Mouse (Mus musculus) liver, adult 2 months (tissue): ENCODE measurements around the gene Esyt2. TPM values are rescaled to one million over a fixed set of nuclear protein-coding genes. Genes with fewer than 3 reads are reported as not detected.

Source experiments
- DNase-seq: peaks from one replicate; pipeline ENCODE4 v3.0.0-alpha.2; 2011; ENCODE audit warnings: low read depth, low spot score; ENCODE audit errors: extremely low read depth
- H3K27ac ChIP-seq: fragments of 200-500 bp; replicated peaks from 2 replicates; pipeline ENCODE4 v1.5.1; 2012; ENCODE audit warnings: low read depth, mild to moderate bottlenecking, control low read depth, inconsistent platforms, low read length; ENCODE audit not compliant: insufficient read depth
- H3K27me3 ChIP-seq: fragments of 200-500 bp; 2 replicates; pipeline ENCODE4 v1.6.1; 2012; ENCODE audit warnings: mild to moderate bottlenecking, moderate library complexity, low read length, inconsistent platforms; ENCODE audit not compliant: control insufficient read depth, insufficient read depth
- H3K36me3 ChIP-seq: fragments of 200-500 bp; 2 replicates; pipeline ENCODE4 v1.6.1; 2012; ENCODE audit warnings: low read length, inconsistent platforms; ENCODE audit not compliant: control insufficient read depth, insufficient read depth
- H3K4me1 ChIP-seq: fragments of 200-500 bp; 2 replicates; pipeline ENCODE4 v1.6.1; 2011; ENCODE audit warnings: low read length; ENCODE audit not compliant: control insufficient read depth, insufficient read depth
- H3K4me3 ChIP-seq: fragments of 200-500 bp; 2 replicates; pipeline ENCODE4 v1.5.1; 2011; ENCODE audit warnings: low read depth, mild to moderate bottlenecking, control low read depth, low read length, moderate library complexity; ENCODE audit not compliant: insufficient read depth
- H3K79me2 ChIP-seq: fragments of 200-500 bp; 2 replicates; pipeline ENCODE4 v1.6.1; 2012; ENCODE audit warnings: inconsistent platforms, mild to moderate bottlenecking, low read length, moderate library complexity; ENCODE audit not compliant: control insufficient read depth, insufficient read depth
- H3K9ac ChIP-seq: fragments of 200-500 bp; 2 replicates; pipeline ENCODE4 v1.6.1; 2012; ENCODE audit warnings: low read depth, mild to moderate bottlenecking, control low read depth, inconsistent platforms, low read length
- CTCF ChIP-seq: fragments of 200-500 bp; IDR thresholded peaks from 2 replicates; pipeline ENCODE4 v1.5.1; 2011; ENCODE audit warnings: low read depth, low read length, control low read depth
- POLR2A ChIP-seq: fragments of 200-500 bp; IDR thresholded peaks from 2 replicates; pipeline ENCODE4 v1.6.1; 2011; ENCODE audit warnings: low read length, control low read depth; ENCODE audit not compliant: insufficient read depth; ENCODE audit errors: extremely low read depth
- WGBS: fragments of 180-500 bp; shearing (Covaris S2); methylation state at CpG from one replicate; pipeline ENCODE4 v1.1.7; 2018; 5-methylcytosine and 5-hydroxymethylcytosine counted together
- polyA plus RNA-seq: library from polyadenylated mRNA; depleted of rRNA; stranded (reverse); fragments of >200 nt; gene quantifications from 2 replicates; pipeline ENCODE4 v1.2.3, GENCODE M21; 2012
- total RNA-seq: library from RNA; depleted of rRNA; stranded (reverse); fragments of >200 nt; gene quantifications from 2 replicates; pipeline ENCODE4 v1.2.3, GENCODE M21; 2014

Esyt2 gene
- total and polyA plus RNA-seq, 2 experiments = 2.4 to 27.7 TPM

DNA sequence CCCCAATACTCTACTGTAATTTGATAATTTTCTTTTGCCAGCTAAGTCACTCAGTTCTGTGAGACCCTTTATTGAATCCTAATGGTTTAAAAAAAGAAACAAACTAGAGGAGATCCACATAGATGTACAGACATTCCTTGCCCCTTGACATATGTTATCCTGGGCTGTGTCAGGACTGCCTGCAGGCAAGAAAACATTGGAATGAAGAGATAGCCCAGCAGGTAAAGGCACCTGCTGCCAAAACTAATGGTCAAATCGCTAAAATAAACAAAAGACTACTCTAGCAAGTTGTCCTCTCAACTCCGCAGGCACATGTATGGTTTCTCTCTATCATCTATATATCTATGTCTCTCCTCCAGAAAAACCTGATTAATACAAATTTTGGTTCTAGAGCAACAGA, 102.1 kb downstream of the Esyt2 start:
- no peaks in the 10 kb centered on the region for H3K79me2 ChIP-seq
- no peak for DNase-seq
- H3K27ac ChIP-seq = no peak overlapping the region
- peaks cover 2% of the 10 kb centered on the region for H3K36me3 ChIP-seq
- no peaks in the 10 kb centered on the region for H3K27me3 ChIP-seq
- H3K4me3 ChIP-seq = no peak overlapping the region
- H3K4me1 ChIP-seq = no peaks in the 10 kb centered on the region
- TF ChIP-seq POLR2A = no peak
- no peak for TF ChIP-seq CTCF
- 72% methylated on average over 2 of the region's 2 CpGs for WGBS
- no peak overlapping the region for H3K9ac ChIP-seq

GRCm38 (mm10) chr12:116383995-116384394, 103.0 kb downstream of the Esyt2 start:
- no peak for TF ChIP-seq CTCF
- TF ChIP-seq POLR2A = no peak
- no peaks in the 10 kb centered on the region for H3K4me1 ChIP-seq
- peaks cover 2% of the 10 kb centered on the region; the same call in 1 of the 2 replicates for H3K36me3 ChIP-seq
- H3K4me3 ChIP-seq = no peak overlapping the region
- no peak for DNase-seq
- H3K79me2 ChIP-seq = no peaks in the 10 kb centered on the region
- H3K9ac ChIP-seq = no peak overlapping the region
- no peak overlapping the region for H3K27ac ChIP-seq
- no peaks in the 10 kb centered on the region for H3K27me3 ChIP-seq

DNA sequence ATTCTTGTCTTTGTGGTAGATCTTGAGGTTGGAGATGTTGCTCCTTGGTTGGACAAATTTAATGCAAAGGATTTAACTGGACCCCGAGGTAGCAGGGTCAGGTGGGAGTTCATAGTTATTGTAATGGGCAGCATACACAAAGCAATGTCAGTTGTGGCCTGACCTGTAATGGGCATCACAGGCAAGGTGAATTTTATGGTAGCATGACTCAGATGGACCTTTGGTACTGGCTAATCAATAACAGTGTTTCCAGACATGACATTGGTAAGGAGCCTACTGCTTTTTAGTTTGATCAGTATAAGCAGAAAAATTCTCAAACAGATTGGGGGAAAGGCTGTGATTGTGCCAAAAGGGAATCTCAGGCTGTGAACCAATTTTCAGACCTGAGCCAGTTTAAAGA, 105.8 kb downstream of the Esyt2 start:
- WGBS = 83% methylated on average over 1 of the region's 1 CpGs
- TF ChIP-seq POLR2A = no peak
- no peak for TF ChIP-seq CTCF
- no peaks in the 10 kb centered on the region for H3K27me3 ChIP-seq
- no peaks in the 10 kb centered on the region for H3K36me3 ChIP-seq
- H3K9ac ChIP-seq = no peak overlapping the region
- no peak overlapping the region for H3K27ac ChIP-seq
- peak; percentile 25 for DNase-seq
- H3K79me2 ChIP-seq = no peaks in the 10 kb centered on the region
- H3K4me1 ChIP-seq = no peaks in the 10 kb centered on the region
- H3K4me3 ChIP-seq = no peak overlapping the region

DNA sequence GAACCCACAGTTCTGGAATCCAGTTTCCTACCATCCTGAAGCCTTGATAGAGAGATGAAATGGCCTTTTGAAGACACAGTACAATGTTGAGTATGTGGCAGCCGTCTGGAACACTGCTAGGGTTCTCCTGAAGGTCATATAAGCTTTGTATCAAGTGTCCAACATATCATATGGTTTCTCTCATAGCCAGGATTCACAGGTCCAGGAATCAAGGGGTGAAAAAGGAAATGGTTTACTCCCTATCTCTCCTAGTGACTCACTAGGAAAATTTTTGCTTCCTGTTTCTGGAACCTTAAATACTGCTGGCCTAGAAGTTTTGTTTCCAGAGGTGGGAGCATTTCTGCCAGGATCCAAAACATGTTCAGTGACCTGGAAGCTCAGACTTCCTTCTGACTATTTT, 108.9 kb downstream of the Esyt2 start:
- Histone ChIP-seq H3K36me3 (no peaks in the 10 kb centered on the region), H3K9ac (no peak overlapping the region), H3K27ac (no peak overlapping the region), H3K4me3 (no peak overlapping the region), H3K27me3 (no peaks in the 10 kb centered on the region), H3K79me2 (no peaks in the 10 kb centered on the region), H3K4me1 (no peaks in the 10 kb centered on the region)
- TF ChIP-seq POLR2A (no peak), CTCF (no peak)
- no peak for DNase-seq
- WGBS = 43% methylated on average over 1 of the region's 1 CpGs

DNA sequence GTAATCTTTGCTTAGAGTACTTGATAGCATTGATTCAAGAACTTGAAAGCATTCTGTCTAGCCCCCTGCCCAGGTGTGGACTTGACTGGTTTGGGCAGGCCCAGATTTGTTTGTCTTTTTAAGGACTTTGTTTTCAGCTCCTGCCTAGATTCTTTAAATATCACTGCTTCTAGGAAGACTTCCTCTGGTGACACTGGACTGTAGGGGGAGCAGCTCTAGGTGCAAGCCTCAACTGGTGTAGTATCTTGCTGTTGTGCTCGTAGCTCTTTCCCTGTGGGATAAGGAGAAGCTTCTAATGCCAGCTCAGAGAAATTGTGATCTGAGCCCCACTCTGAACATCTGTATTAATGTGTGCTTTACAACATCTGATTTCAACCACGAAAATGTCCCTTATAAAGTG, 113.3 kb downstream of the Esyt2 start:
- 84% methylated on average over 2 of the region's 2 CpGs for WGBS

DNA sequence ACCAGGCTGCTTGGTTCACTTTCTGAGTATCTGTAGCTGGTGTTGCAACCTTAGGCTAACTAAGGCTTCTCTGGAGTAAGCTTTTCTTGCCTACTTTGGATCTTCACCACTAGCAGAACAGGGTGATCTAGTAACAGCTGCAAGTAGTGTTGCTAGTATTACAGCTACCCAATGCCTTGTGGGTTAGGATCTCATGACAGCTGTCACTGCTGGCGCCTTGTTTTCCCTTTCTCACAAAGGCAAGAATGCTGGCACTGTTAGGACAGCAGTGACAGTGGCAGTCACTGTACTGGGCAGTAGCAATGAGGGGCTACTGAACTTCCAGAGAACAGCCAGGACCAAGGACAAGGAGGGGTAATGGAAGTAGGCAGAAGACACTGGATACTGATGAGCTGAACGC, 114.3 kb downstream of the Esyt2 start:
- Histone ChIP-seq H3K36me3 (no peaks in the 10 kb centered on the region), H3K27me3 (no peaks in the 10 kb centered on the region), H3K79me2 (no peaks in the 10 kb centered on the region), H3K4me1 (no peaks in the 10 kb centered on the region), H3K9ac (no peak overlapping the region), H3K4me3 (no peak overlapping the region), H3K27ac (no peak overlapping the region)
- WGBS = 98% methylated on average over 2 of the region's 2 CpGs
- no peak for DNase-seq
- TF ChIP-seq POLR2A (no peak), CTCF (no peak)

More for the DNA sequence above, 113.3 kb downstream of the Esyt2 start:
- no peak overlapping the region for H3K4me3 ChIP-seq
- no peaks in the 10 kb centered on the region for H3K27me3 ChIP-seq
- H3K27ac ChIP-seq = no peak overlapping the region
- H3K79me2 ChIP-seq = no peaks in the 10 kb centered on the region
- DNase-seq = no peak
- no peaks in the 10 kb centered on the region for H3K36me3 ChIP-seq
- no peak for TF ChIP-seq POLR2A
- TF ChIP-seq CTCF = no peak
- H3K9ac ChIP-seq = no peak overlapping the region
- H3K4me1 ChIP-seq = no peaks in the 10 kb centered on the region
